17 mouse cellular contexts compared by ENCODE assay signal in the genomic region with DNA sequence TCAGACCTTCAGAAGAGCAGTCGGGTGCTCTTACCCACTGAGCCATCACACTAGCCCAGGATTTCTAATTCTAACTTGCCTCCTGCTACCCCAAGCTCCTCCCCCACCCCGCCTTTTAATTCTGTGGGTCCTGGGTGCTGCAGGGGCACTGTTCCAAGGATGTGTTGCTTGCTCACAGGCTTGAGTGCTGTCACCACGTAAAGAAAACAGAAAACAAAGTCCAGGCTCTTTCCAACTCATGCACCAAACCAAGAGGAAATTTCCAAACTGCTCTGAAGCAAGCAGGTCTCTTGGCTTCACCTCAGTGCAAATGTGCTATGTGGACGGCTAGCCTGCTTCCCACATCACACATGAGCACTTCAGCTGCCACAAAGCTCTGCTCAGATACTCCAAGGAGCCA. TPM values are rescaled to one million over a fixed set of nuclear protein-coding genes. Genes with fewer than 3 reads are reported as not detected.
DNase-seq lines count a peak whose midpoint lies in the region; ATAC-seq lines count a peak whose summit lies in the region.
"Had no signal": no experiment of that assay in that cellular context is flagged by ENCODE, and none has a peak within 500 bp of the region (broad histone marks: within the 10 kb centered on the region; RNA-seq: fewer than 3 reads in every experiment).

No protein-coding gene starts in this region.

- H3K36me3 ChIP-seq in heart, embryonic 12.5 days: peaks cover 59% of the 10 kb centered on the region
- H3K36me3 ChIP-seq in liver, embryonic 12.5 days: peaks cover 71% of the 10 kb centered on the region
- H3K36me3 ChIP-seq in liver, embryonic 11.5 days (ENCODE audit: control insufficient read depth, insufficient read depth, low read length): peaks cover 53% of the 10 kb centered on the region
- peaks cover 52% of the 10 kb centered on the region for H3K36me3 ChIP-seq in liver, embryonic 16.5 days (ENCODE audit: control insufficient read depth, insufficient read depth)

- H3K9me3 ChIP-seq in heart, embryonic 12.5 days (replicated peaks): no peaks in the 10 kb centered on the region
- H3K9me3 ChIP-seq in liver, embryonic 12.5 days (replicated peaks): no peaks in the 10 kb centered on the region
- no peaks in the 10 kb centered on the region for H3K9me3 ChIP-seq in liver, embryonic 11.5 days (ENCODE audit: control insufficient read depth, low read length)
- no peaks in the 10 kb centered on the region for H3K9me3 ChIP-seq in liver, embryonic 16.5 days (replicated peaks; ENCODE audit: control insufficient read depth, low read length)
- H3K9me3 ChIP-seq: hindbrain, embryonic 10.5 days; neural tube, embryonic 15.5 days had no signal

- 0 out of 2 replicates have a peak overlapping the region, but pooled peaks have one; percentile 42 for H3K9ac ChIP-seq in heart, embryonic 12.5 days
- H3K9ac ChIP-seq in liver, embryonic 12.5 days: no peak overlapping the region
- H3K9ac ChIP-seq in liver, embryonic 11.5 days (ENCODE audit: low read depth, low read length): no peak overlapping the region
- no peak overlapping the region for H3K9ac ChIP-seq in liver, embryonic 16.5 days (ENCODE audit: low read depth, low read length)
- H3K9ac ChIP-seq: lung, embryonic 14.5 days; neural tube, embryonic 15.5 days had no signal

- no peak overlapping the region for H3K4me2 ChIP-seq in heart, embryonic 12.5 days
- no peak overlapping the region for H3K4me2 ChIP-seq in liver, embryonic 12.5 days
- H3K4me2 ChIP-seq in liver, embryonic 11.5 days: no peak overlapping the region
- 0 out of 2 replicates have a peak overlapping the region, but pooled peaks have one; percentile 1 for H3K4me2 ChIP-seq in liver, embryonic 16.5 days (ENCODE audit: low read depth, low read length)
- H3K4me2 ChIP-seq: lung, embryonic 14.5 days; neural tube, embryonic 15.5 days had no signal

- DNase-seq in heart, postnatal 4 days: no peak
- DNase-seq in liver, embryonic 11.5 days (ENCODE audit: low spot score): no peak
- DNase-seq in R1 (ENCODE audit: low read depth, low spot score): peak; percentile 42
- DNase-seq in embryo, embryonic 10 days (ENCODE audit: low spot score): no peak
- DNase-seq in gastrocnemius, postnatal 10 days: no peak
- DNase-seq: adrenal gland, postnatal 14 days; heart, adult 2 months; lung, embryonic 14.5 days; right cerebral cortex, adult 18-20 months had no signal

- H3K4me3 ChIP-seq in heart, embryonic 12.5 days: no peak overlapping the region
- H3K4me3 ChIP-seq in liver, embryonic 12.5 days: no peak overlapping the region
- no peak overlapping the region for H3K4me3 ChIP-seq in liver, embryonic 11.5 days (ENCODE audit: low read depth, low read length)
- H3K4me3 ChIP-seq in liver, embryonic 16.5 days (ENCODE audit: low read depth, low read length): no peak overlapping the region
- H3K4me3 ChIP-seq: heart, adult 2 months; hindbrain, embryonic 10.5 days; neural tube, embryonic 15.5 days had no signal

- no peak for ATAC-seq in heart, embryonic 12.5 days (ENCODE audit: insufficient number of reproducible peaks, low FRiP score)
- no peak for ATAC-seq in liver, embryonic 12.5 days
- ATAC-seq in liver, embryonic 11.5 days (replicated peaks; ENCODE audit: low FRiP score): no peak
- ATAC-seq in liver, embryonic 16.5 days (ENCODE audit: low read depth): no peak

- H3K27me3 ChIP-seq in heart, embryonic 12.5 days (replicated peaks): no peaks in the 10 kb centered on the region
- no peaks in the 10 kb centered on the region for H3K27me3 ChIP-seq in liver, embryonic 12.5 days (replicated peaks)
- H3K27me3 ChIP-seq in liver, embryonic 11.5 days (replicated peaks; ENCODE audit: control insufficient read depth, insufficient read depth, low read length): no peaks in the 10 kb centered on the region
- no peaks in the 10 kb centered on the region for H3K27me3 ChIP-seq in liver, embryonic 16.5 days (ENCODE audit: control insufficient read depth, insufficient read depth, low read depth, low read length)
- H3K27me3 ChIP-seq: neural tube, embryonic 15.5 days had no signal

- peaks cover 30% of the 10 kb centered on the region for H3K4me1 ChIP-seq in heart, embryonic 12.5 days (replicated peaks)
- H3K4me1 ChIP-seq in liver, embryonic 12.5 days: peaks cover 49% of the 10 kb centered on the region
- peaks cover 15% of the 10 kb centered on the region for H3K4me1 ChIP-seq in liver, embryonic 11.5 days (replicated peaks; ENCODE audit: control insufficient read depth, insufficient read depth, low read length)
- peaks cover 34% of the 10 kb centered on the region for H3K4me1 ChIP-seq in liver, embryonic 16.5 days (ENCODE audit: control insufficient read depth, low read depth, low read length)

- no peak overlapping the region for H3K27ac ChIP-seq in heart, embryonic 12.5 days (ENCODE audit: poor library complexity, severe bottlenecking)
- 0 out of 2 replicates have a peak overlapping the region, but pooled peaks have one; percentile 1 for H3K27ac ChIP-seq in liver, embryonic 12.5 days
- no peak overlapping the region for H3K27ac ChIP-seq in liver, embryonic 11.5 days (ENCODE audit: low read depth, low read length)
- H3K27ac ChIP-seq in liver, embryonic 16.5 days (ENCODE audit: low read length): peak overlapping the region; percentile 36
- H3K27ac ChIP-seq: heart, adult 2 months; hindbrain, embryonic 10.5 days; neural tube, embryonic 15.5 days had no signal

- 60% methylated on average over 4 of the region's 4 CpGs for WGBS in heart, embryonic 12.5 days
- WGBS in liver, embryonic 12.5 days (ENCODE audit: insufficient replicate concordance): 78% methylated on average over 4 of the region's 4 CpGs
- WGBS in liver, embryonic 11.5 days: 77% methylated on average over 4 of the region's 4 CpGs
- WGBS in liver, embryonic 16.5 days (ENCODE audit: insufficient replicate concordance): 70% methylated on average over 4 of the region's 4 CpGs

RNA-seq across cellular contexts. Expression of a gene that starts 3.3 kb away (rescaled TPM):
- 229 and 244 TPM in 2 replicates for polyA plus RNA-seq in heart, embryonic 12.5 days (2016; fragmentation: Nextera tagmentation; extraction: Ambion mirVana)
- 100 to 1,000 TPM; 160 to 162 TPM for total RNA-seq in heart, postnatal 4 days (2021)
- 258 and 270 TPM in 2 replicates for polyA plus RNA-seq in liver, embryonic 12.5 days (2016; fragmentation: Nextera tagmentation; extraction: Ambion mirVana)
- polyA plus RNA-seq in liver, embryonic 11.5 days (2014; fragmentation: Nextera tagmentation; extraction: Ambion mirVana): 188 and 210 TPM in 2 replicates
- polyA plus RNA-seq in liver, embryonic 16.5 days (2015; fragmentation: Nextera tagmentation; extraction: Ambion mirVana): 126 and 129 TPM in 2 replicates
- 100 to 1,000 TPM; 114 to 120 TPM for total RNA-seq in gastrocnemius, postnatal 10 days (2021)

RNA-seq across cellular contexts. Expression of a gene that starts 18.3 kb away (rescaled TPM):
- 0.48 and 0.70 TPM in 2 replicates for polyA plus RNA-seq in heart, embryonic 12.5 days (2016; fragmentation: Nextera tagmentation; extraction: Ambion mirVana)
- total RNA-seq in heart, postnatal 4 days (2021): 1 to 10 TPM in 1 of 2 experiments, under 1 TPM in 1; 0.45 to 1.1 TPM
- polyA plus RNA-seq in liver, embryonic 12.5 days (2016; fragmentation: Nextera tagmentation; extraction: Ambion mirVana): 6.3 TPM in 2 replicates
- polyA plus RNA-seq in liver, embryonic 11.5 days (2014; fragmentation: Nextera tagmentation; extraction: Ambion mirVana): 7.3 and 8.3 TPM in 2 replicates
- 59.8 and 69.0 TPM in 2 replicates for polyA plus RNA-seq in liver, embryonic 16.5 days (2015; fragmentation: Nextera tagmentation; extraction: Ambion mirVana)
- 1 to 10 TPM in 1 of 2 experiments, under 1 TPM in 1; 0.35 to 1.3 TPM for total RNA-seq in gastrocnemius, postnatal 10 days (2021)
- total RNA-seq: megakaryocyte progenitor cell, adult 5-6 weeks had no signal

RNA-seq across cellular contexts. Expression of a gene that starts 22.2 kb away (rescaled TPM):
- polyA plus RNA-seq in heart, embryonic 12.5 days (2016; fragmentation: Nextera tagmentation; extraction: Ambion mirVana): 0.44 TPM in 1 of 2 replicates, not detected in the other
- total RNA-seq in heart, postnatal 4 days (2021): not detected
- polyA plus RNA-seq in liver, embryonic 12.5 days (2016; fragmentation: Nextera tagmentation; extraction: Ambion mirVana): 0.16 TPM in 1 of 2 replicates, not detected in the other
- polyA plus RNA-seq in liver, embryonic 11.5 days (2014; fragmentation: Nextera tagmentation; extraction: Ambion mirVana): not detected in 2 replicates
- not detected in 2 replicates for polyA plus RNA-seq in liver, embryonic 16.5 days (2015; fragmentation: Nextera tagmentation; extraction: Ambion mirVana)
- not detected for total RNA-seq in gastrocnemius, postnatal 10 days (2021)
- total RNA-seq: adrenal gland, postnatal 14 days; heart, adult 2 months; left cerebral cortex, postnatal 36 days; megakaryocyte progenitor cell, adult 5-6 weeks had no signal
- polyA plus RNA-seq: hindbrain, embryonic 10.5 days; lung, embryonic 14.5 days; urinary bladder, adult 2 months had no signal

Comparison
In these comparisons a context has a peak if more than half of its experiments do, and no peak if none do; other contexts are left out.
1. H3K27ac ChIP-seq: peak in liver, embryonic 12.5 days (single experiment) and liver, embryonic 16.5 days (single experiment); none in heart, embryonic 12.5 days (single experiment) and liver, embryonic 11.5 days (single experiment).